Mouse (Mus musculus): ENCODE measurements around the gene Parva. TPM values are rescaled to one million over a fixed set of nuclear protein-coding genes. Genes with fewer than 3 reads are reported as not detected.

Gene Parva
- total and polyA plus RNA-seq, 2 experiments from 2014 or later, result 23.2 to 23.3 TPM

DNA sequence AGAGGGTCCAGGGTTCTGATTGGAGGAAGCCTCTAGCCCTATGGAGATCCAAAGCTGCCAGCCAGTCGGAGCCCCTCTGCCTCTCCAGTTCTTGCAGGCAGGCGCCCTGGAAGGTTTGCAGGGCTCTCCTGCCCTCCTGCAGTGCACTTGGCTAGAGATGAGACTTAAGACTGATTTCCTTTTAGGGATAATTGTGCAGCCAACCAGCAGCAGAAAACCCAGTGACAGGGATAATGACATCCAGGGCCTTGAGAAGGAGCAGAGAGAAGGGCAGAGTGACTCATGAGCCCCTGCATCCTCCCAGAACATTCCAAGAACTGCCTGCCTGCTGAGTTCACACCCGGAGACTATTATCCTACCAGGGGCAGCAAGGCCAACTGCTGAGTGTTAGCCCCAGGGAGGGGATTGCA is 26.5 kb downstream of the Parva start:
- no peak for ATAC-seq (ENCODE audit: low FRiP score)
- Histone ChIP-seq H3K27ac (ENCODE audit: low read depth, low read length) (no peak overlapping the region), H3K4me3 (ENCODE audit: low read depth, low read length) (no peak overlapping the region), H3K4me2 (ENCODE audit: low read depth, low read length, poor library complexity, severe bottlenecking) (no peak overlapping the region), H3K36me3 (ENCODE audit: insufficient read depth, low read length) (no peaks in the 10 kb centered on the region), H3K27me3 (ENCODE audit: insufficient read depth, low read length) (no peaks in the 10 kb centered on the region), H3K9ac (replicated peaks; ENCODE audit: low read length, poor library complexity, severe bottlenecking) (no peak overlapping the region), H3K4me1 (ENCODE audit: insufficient read depth, low read length) (no peaks in the 10 kb centered on the region), H3K9me3 (ENCODE audit: low read length) (no peaks in the 10 kb centered on the region)
- TF ChIP-seq CTCF (IDR thresholded peaks at IDR 0.05), result no peak
- WGBS, result 16% methylated on average over 3 of the region's 3 CpGs
- DNase-seq (ENCODE audit: low spot score), result no peak

DNA sequence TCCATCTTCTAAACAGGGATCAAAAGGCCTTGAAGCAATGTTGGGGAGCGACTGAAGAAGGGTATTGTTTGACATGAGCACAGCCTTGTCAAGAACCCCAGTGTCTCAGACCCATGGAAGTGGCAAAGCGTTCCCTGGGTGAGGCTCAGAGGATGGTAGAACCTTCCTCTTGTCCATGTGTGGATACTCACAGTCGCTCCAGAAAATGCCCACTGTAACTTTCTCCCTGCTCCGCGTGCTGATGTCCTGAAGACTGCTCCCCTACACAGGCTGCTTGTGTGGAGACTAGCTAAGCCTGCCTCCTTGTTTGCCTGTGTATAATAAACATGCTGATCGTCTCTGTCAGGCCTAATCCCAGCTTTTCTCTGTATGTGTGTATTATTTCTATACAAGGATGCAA is 27.1 kb downstream of the Parva start:
- no peaks in the 10 kb centered on the region for H3K36me3 ChIP-seq (ENCODE audit: insufficient read depth, low read length)
- DNase-seq (ENCODE audit: low spot score) (no peak), ATAC-seq (ENCODE audit: low FRiP score) (no peak)
- 58% methylated on average over 6 of the region's 6 CpGs for WGBS
- no peak overlapping the region for H3K4me3 ChIP-seq (ENCODE audit: low read depth, low read length)
- H3K4me2 ChIP-seq (ENCODE audit: low read depth, low read length, poor library complexity, severe bottlenecking), result no peak overlapping the region
- H3K4me1 ChIP-seq (ENCODE audit: insufficient read depth, low read length), result no peaks in the 10 kb centered on the region
- no peak overlapping the region for H3K27ac ChIP-seq (ENCODE audit: low read depth, low read length)
- no peaks in the 10 kb centered on the region for H3K27me3 ChIP-seq (ENCODE audit: insufficient read depth, low read length)
- no peaks in the 10 kb centered on the region for H3K9me3 ChIP-seq (ENCODE audit: low read length)
- no peak for TF ChIP-seq CTCF (IDR thresholded peaks at IDR 0.05)
- no peak overlapping the region for H3K9ac ChIP-seq (replicated peaks; ENCODE audit: low read length, poor library complexity, severe bottlenecking)

DNA sequence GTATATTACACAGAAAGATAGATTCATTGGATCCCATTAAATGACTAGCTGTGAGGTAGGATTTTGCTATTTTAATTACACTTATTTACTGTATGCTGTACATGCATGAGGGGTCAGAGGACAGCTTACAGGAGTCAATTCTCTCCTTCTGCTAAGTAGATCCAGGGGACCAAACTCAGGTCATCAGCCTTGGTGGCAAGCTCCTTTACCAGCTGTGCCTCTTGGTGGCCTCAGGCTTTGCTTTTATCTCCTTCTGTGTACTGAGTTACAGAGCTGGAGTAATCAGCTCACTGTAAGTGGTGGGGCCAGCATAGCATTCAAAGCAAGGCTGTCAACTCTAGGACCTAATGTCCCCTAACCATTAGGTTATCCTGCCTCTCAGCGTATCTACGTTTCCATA is 27.6 kb downstream of the Parva start:
- Histone ChIP-seq H3K4me3 (ENCODE audit: low read depth, low read length) (no peak overlapping the region), H3K9ac (replicated peaks; ENCODE audit: low read length, poor library complexity, severe bottlenecking) (no peak overlapping the region), H3K27ac (ENCODE audit: low read depth, low read length) (no peak overlapping the region), H3K4me2 (ENCODE audit: low read depth, low read length, poor library complexity, severe bottlenecking) (no peak overlapping the region), H3K27me3 (ENCODE audit: insufficient read depth, low read length) (no peaks in the 10 kb centered on the region), H3K4me1 (ENCODE audit: insufficient read depth, low read length) (no peaks in the 10 kb centered on the region), H3K36me3 (ENCODE audit: insufficient read depth, low read length) (no peaks in the 10 kb centered on the region), H3K9me3 (ENCODE audit: low read length) (no peaks in the 10 kb centered on the region)
- no peak for DNase-seq (ENCODE audit: low spot score)
- no peak for ATAC-seq (ENCODE audit: low FRiP score)
- no peak for TF ChIP-seq CTCF (IDR thresholded peaks at IDR 0.05)
- 85% methylated on average over 2 of the region's 2 CpGs for WGBS

DNA sequence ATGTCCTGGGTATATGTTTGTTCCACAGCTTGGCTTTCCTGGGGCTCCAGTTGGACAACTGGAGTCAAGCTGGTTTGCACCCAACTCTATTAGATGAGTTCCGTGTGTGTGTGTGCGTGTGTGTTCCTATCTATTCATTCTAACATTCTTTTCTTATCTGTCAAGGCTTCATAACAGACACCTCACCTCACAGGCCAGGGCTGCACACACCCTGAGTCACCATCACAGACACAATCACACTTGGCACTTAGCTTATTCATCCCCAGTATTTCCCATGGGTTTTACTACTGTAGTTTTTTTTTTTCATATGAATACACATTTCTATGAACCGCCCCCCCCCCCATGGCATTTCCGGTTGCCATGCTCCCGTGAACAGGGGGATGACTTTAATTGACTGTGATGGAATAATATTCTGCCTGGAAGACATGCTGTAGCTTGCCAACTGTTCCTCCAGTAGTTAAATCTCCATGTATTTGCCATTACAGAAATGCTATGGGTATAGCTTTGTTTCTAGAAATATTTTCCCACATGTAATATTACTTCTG is 28.3 kb downstream of the Parva start:
- Histone ChIP-seq H3K4me1 (ENCODE audit: insufficient read depth, low read length) (no peaks in the 10 kb centered on the region), H3K27ac (ENCODE audit: low read depth, low read length) (no peak overlapping the region), H3K4me2 (ENCODE audit: low read depth, low read length, poor library complexity, severe bottlenecking) (no peak overlapping the region), H3K9me3 (ENCODE audit: low read length) (no peaks in the 10 kb centered on the region), H3K27me3 (ENCODE audit: insufficient read depth, low read length) (no peaks in the 10 kb centered on the region), H3K36me3 (ENCODE audit: insufficient read depth, low read length) (no peaks in the 10 kb centered on the region), H3K4me3 (ENCODE audit: low read depth, low read length) (no peak overlapping the region), H3K9ac (replicated peaks; ENCODE audit: low read length, poor library complexity, severe bottlenecking) (no peak overlapping the region)
- no peak for TF ChIP-seq CTCF (IDR thresholded peaks at IDR 0.05)
- ATAC-seq (ENCODE audit: low FRiP score), result no peak
- WGBS, result 77% methylated on average over 5 of the region's 5 CpGs
- DNase-seq (ENCODE audit: low spot score), result no peak

DNA sequence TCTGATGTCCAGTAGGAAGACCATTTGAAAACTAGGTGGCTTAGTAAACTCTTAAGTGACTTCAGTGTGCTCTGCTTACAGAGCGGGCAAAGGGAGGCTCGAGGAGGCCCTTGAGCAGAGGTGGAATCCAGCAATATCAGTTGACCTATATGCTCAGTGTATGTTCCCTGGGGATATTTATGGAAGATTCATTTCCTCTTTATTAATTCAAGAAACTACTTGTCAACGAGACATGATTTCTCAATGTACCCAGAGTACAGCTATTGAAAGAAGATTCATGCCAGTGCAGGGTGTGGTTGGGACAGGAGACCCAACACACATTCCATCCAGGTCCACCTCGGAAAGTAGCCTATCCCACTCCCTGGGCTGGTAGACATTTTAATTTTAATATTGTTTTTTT is 30.1 kb downstream of the Parva start:
- no peak for ATAC-seq (ENCODE audit: low FRiP score)
- no peaks in the 10 kb centered on the region for H3K9me3 ChIP-seq (ENCODE audit: low read length)
- 88% methylated on average over 4 of the region's 4 CpGs for WGBS

DNA sequence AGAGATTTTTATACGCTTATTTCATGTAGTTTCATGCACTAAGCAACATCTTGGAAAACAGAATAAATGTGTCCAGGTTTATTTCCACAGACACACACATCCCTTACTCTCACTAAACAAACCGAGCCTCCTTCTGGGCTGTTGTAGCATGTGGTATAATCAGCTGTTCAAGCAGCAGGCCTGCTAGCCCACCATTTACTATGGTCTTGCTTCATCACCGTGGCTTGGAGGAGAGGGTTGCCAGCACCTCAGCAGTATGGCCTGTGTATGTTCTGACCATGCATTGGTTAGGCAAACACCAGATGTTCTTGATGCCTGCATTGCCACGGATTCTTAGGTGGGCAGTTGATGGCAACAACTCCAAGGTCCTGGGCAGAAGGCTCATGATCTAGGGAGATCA is 30.6 kb downstream of the Parva start:
- H3K36me3 ChIP-seq (ENCODE audit: insufficient read depth, low read length), result no peaks in the 10 kb centered on the region
- no peaks in the 10 kb centered on the region for H3K27me3 ChIP-seq (ENCODE audit: insufficient read depth, low read length)
- no peaks in the 10 kb centered on the region for H3K4me1 ChIP-seq (ENCODE audit: insufficient read depth, low read length)
- ATAC-seq (ENCODE audit: low FRiP score), result no peak
- H3K27ac ChIP-seq (ENCODE audit: low read depth, low read length), result no peak overlapping the region
- no peak for TF ChIP-seq CTCF (IDR thresholded peaks at IDR 0.05)
- H3K4me2 ChIP-seq (ENCODE audit: low read depth, low read length, poor library complexity, severe bottlenecking), result no peak overlapping the region
- no peaks in the 10 kb centered on the region for H3K9me3 ChIP-seq (ENCODE audit: low read length)
- H3K9ac ChIP-seq (replicated peaks; ENCODE audit: low read length, poor library complexity, severe bottlenecking), result no peak overlapping the region
- no peak overlapping the region for H3K4me3 ChIP-seq (ENCODE audit: low read depth, low read length)
- no peak for DNase-seq (ENCODE audit: low spot score)
- 91% methylated on average over 4 of the region's 4 CpGs for WGBS

More for the DNA sequence above, 30.1 kb downstream of the Parva start:
- H3K9ac ChIP-seq (replicated peaks; ENCODE audit: low read length, poor library complexity, severe bottlenecking), result no peak overlapping the region
- H3K4me1 ChIP-seq (ENCODE audit: insufficient read depth, low read length), result no peaks in the 10 kb centered on the region
- DNase-seq (ENCODE audit: low spot score), result no peak
- H3K36me3 ChIP-seq (ENCODE audit: insufficient read depth, low read length), result no peaks in the 10 kb centered on the region
- H3K27ac ChIP-seq (ENCODE audit: low read depth, low read length), result no peak overlapping the region
- no peak overlapping the region for H3K4me3 ChIP-seq (ENCODE audit: low read depth, low read length)
- no peaks in the 10 kb centered on the region for H3K27me3 ChIP-seq (ENCODE audit: insufficient read depth, low read length)
- TF ChIP-seq CTCF (IDR thresholded peaks at IDR 0.05), result no peak
- H3K4me2 ChIP-seq (ENCODE audit: low read depth, low read length, poor library complexity, severe bottlenecking), result no peak overlapping the region
